Mouse (Mus musculus) C2C12 (cell line): ENCODE data around the gene Setd3. TPM values are rescaled to one million over a fixed set of nuclear protein-coding genes. Genes with fewer than 3 reads are reported as not detected.

ENCODE experiments used
- H3K27me3 ChIP-seq: one replicate; pipeline ENCODE4 v1.6.1; 2011; ENCODE audit not compliant: control insufficient read depth, insufficient read depth, insufficient read length
- H3K36me3 ChIP-seq: one replicate; pipeline ENCODE4 v1.6.1; 2011; ENCODE audit not compliant: control insufficient read depth, insufficient read depth
- H3K4me3 ChIP-seq: one replicate; pipeline ENCODE4 v1.5.1; 2011; ENCODE audit warnings: mild to moderate bottlenecking, control low read depth; ENCODE audit not compliant: poor library complexity, insufficient read depth, severe bottlenecking
- H3K79me2 ChIP-seq: one replicate; pipeline ENCODE4 v1.6.1; 2011; ENCODE audit not compliant: control insufficient read depth, insufficient read depth
- H3K79me3 ChIP-seq: one replicate; pipeline ENCODE4 v1.6.1; 2011; ENCODE audit warnings: low read depth, control low read depth
- H3ac ChIP-seq: one replicate; pipeline ENCODE3; 2011; ENCODE audit warnings: low read depth; ENCODE audit not compliant: control insufficient read depth, insufficient read length
- CEBPB ChIP-seq: IDR thresholded peaks from one replicate; pipeline ENCODE4 v1.6.1; 2011; ENCODE audit warnings: low read depth, mild to moderate bottlenecking, control low read depth, moderate library complexity
- CTCF ChIP-seq: IDR thresholded peaks from one replicate; pipeline ENCODE4 v1.5.1; 2011; ENCODE audit not compliant: control insufficient read depth, insufficient read depth, insufficient read length
- FOSL1 ChIP-seq: IDR thresholded peaks from one replicate; pipeline ENCODE4 v1.8.0; 2011; ENCODE audit warnings: mild to moderate bottlenecking, low read length; ENCODE audit not compliant: poor library complexity, insufficient read depth, severe bottlenecking
- MAX ChIP-seq: IDR thresholded peaks from one replicate; pipeline ENCODE4 v1.6.1; 2011; ENCODE audit warnings: mild to moderate bottlenecking, control low read depth
- MYOD1 ChIP-seq: IDR thresholded peaks from one replicate; pipeline ENCODE4 v1.6.1; 2011; ENCODE audit warnings: low read depth; ENCODE audit not compliant: control insufficient read depth, insufficient read length
- MYOG ChIP-seq: IDR thresholded peaks from one replicate; pipeline ENCODE4 v1.6.1; 2011; ENCODE audit not compliant: control insufficient read depth, insufficient read length; ENCODE audit errors: extremely low read depth
- USF1 ChIP-seq: IDR thresholded peaks from one replicate; pipeline ENCODE4 v1.6.1; 2011; ENCODE audit warnings: low read depth, mild to moderate bottlenecking, control low read depth, moderate library complexity
- polyA plus RNA-seq: library from polyadenylated mRNA; unstranded; fragments of >200 nt; fragmentation: generic; extraction: Trizol; gene quantifications from one replicate; pipeline ENCODE4 v1.2.1, GENCODE M21; 2012; ENCODE audit warnings: missing spikeins

Setd3 gene
- polyA plus RNA-seq, 1 experiment, result 36.8 TPM

- H3K4me3 ChIP-seq, result no peak overlapping the region
- TF ChIP-seq CTCF (no peak), MYOG (no peak), FOSL1 (no peak), USF1 (no peak), MAX (no peak), MYOD1 (no peak), CEBPB (no peak)
- no peaks in the 10 kb centered on the region for H3K79me2 ChIP-seq
- no peaks in the 10 kb centered on the region for H3K27me3 ChIP-seq
- no peak overlapping the region for H3ac ChIP-seq
- H3K36me3 ChIP-seq, result no peaks in the 10 kb centered on the region
- no peaks in the 10 kb centered on the region for H3K79me3 ChIP-seq
Measured at GRCm38 (mm10) chr12:108221712-108222111, 42.6 kb upstream of the Setd3 start.

- TF ChIP-seq CEBPB (no peak), FOSL1 (no peak), MYOD1 (no peak), CTCF (no peak), MYOG (no peak)
- no peaks in the 10 kb centered on the region for H3K79me3 ChIP-seq
- no peak overlapping the region for H3ac ChIP-seq
- H3K36me3 ChIP-seq, result no peaks in the 10 kb centered on the region
- H3K4me3 ChIP-seq, result no peak overlapping the region
- no peaks in the 10 kb centered on the region for H3K79me2 ChIP-seq
- H3K27me3 ChIP-seq, result no peaks in the 10 kb centered on the region
Measured at GRCm38 (mm10) chr12:108221206-108221605, 42.1 kb upstream of the Setd3 start.

GRCm38 (mm10) chr12:108220621-108221020 is 41.5 kb upstream of the Setd3 start:
- Histone ChIP-seq H3K27me3 (no peaks in the 10 kb centered on the region), H3ac (no peak overlapping the region), H3K36me3 (no peaks in the 10 kb centered on the region), H3K79me3 (no peaks in the 10 kb centered on the region), H3K4me3 (no peak overlapping the region), H3K79me2 (no peaks in the 10 kb centered on the region)
- TF ChIP-seq MYOG (no peak), MAX (no peak), CTCF (no peak), FOSL1 (no peak), USF1 (no peak), CEBPB (no peak), MYOD1 (no peak)

GRCm38 (mm10) chr12:108219825-108220616 is 40.9 kb upstream of the Setd3 start:
- H3K4me3 ChIP-seq, result no peak overlapping the region
- no peaks in the 10 kb centered on the region for H3K27me3 ChIP-seq
- TF ChIP-seq MYOD1, result no peak
- no peak for TF ChIP-seq CTCF
- TF ChIP-seq FOSL1, result no peak
- TF ChIP-seq MYOG, result no peak
- TF ChIP-seq CEBPB, result no peak
- no peak for TF ChIP-seq USF1
- TF ChIP-seq MAX, result no peak
- H3K79me2 ChIP-seq, result no peaks in the 10 kb centered on the region
- no peak overlapping the region for H3ac ChIP-seq
- H3K79me3 ChIP-seq, result no peaks in the 10 kb centered on the region
- no peaks in the 10 kb centered on the region for H3K36me3 ChIP-seq

- no peaks in the 10 kb centered on the region for H3K36me3 ChIP-seq
- H3K4me3 ChIP-seq, result no peak overlapping the region
- no peaks in the 10 kb centered on the region for H3K79me2 ChIP-seq
- no peaks in the 10 kb centered on the region for H3K79me3 ChIP-seq
- no peak for TF ChIP-seq USF1
- TF ChIP-seq MAX, result no peak
- no peak for TF ChIP-seq FOSL1
- TF ChIP-seq MYOD1, result peak; percentile 22
- no peak for TF ChIP-seq CEBPB
- no peak for TF ChIP-seq MYOG
- TF ChIP-seq CTCF, result no peak
- no peaks in the 10 kb centered on the region for H3K27me3 ChIP-seq
- no peak overlapping the region for H3ac ChIP-seq
Measured at GRCm38 (mm10) chr12:108219163-108219562, 40.0 kb upstream of the Setd3 start.

GRCm38 (mm10) chr12:108217572-108217971 is 38.5 kb upstream of the Setd3 start:
- no peak overlapping the region for H3ac ChIP-seq
- H3K79me3 ChIP-seq, result no peaks in the 10 kb centered on the region
- no peaks in the 10 kb centered on the region for H3K79me2 ChIP-seq
- no peaks in the 10 kb centered on the region for H3K36me3 ChIP-seq
- H3K27me3 ChIP-seq, result no peaks in the 10 kb centered on the region
- no peak for TF ChIP-seq MYOG
- TF ChIP-seq USF1, result no peak
- TF ChIP-seq CTCF, result peak; percentile 34
- no peak overlapping the region for H3K4me3 ChIP-seq
